Mouse (Mus musculus): ENCODE data around the gene Gpr176. TPM values are rescaled to one million over a fixed set of nuclear protein-coding genes. Genes with fewer than 3 reads are reported as not detected.

Gpr176 gene
- polyA plus RNA-seq (2011; ENCODE audit: insufficient read depth, insufficient read length, low read depth, missing spikeins): 0.17 and 0.39 TPM in 2 replicates

GRCm38 (mm10) chr2:118372901-118373571, at the start of gene Gpr176:
TSS of gene Gpr176 (minus strand) at chr2:118373419.
- Histone ChIP-seq H3K27ac (ENCODE audit: insufficient read depth, low read length) (no peak within 1 kb of the TSS), H3K9me3 (replicated peaks; ENCODE audit: control insufficient read depth, insufficient read depth, low read length, poor library complexity, severe bottlenecking) (no peaks in the 10 kb centered on the region)
- TF ChIP-seq POLR2A (IDR thresholded peaks at IDR 0.05; ENCODE audit: insufficient read depth, low read length) (no peak), CTCF (IDR thresholded peaks at IDR 0.05; ENCODE audit: low read depth, low read length) (no peak), EP300 (IDR thresholded peaks at IDR 0.05; ENCODE audit: insufficient read depth, low read depth, low read length) (no peak)

GRCm38 (mm10) chr2:118422385-118422784, 49.2 kb upstream of the Gpr176 start:
- Histone ChIP-seq H3K4me3 (ENCODE audit: low read depth, low read length) (no peak overlapping the region), H3K9me3 (replicated peaks; ENCODE audit: control insufficient read depth, insufficient read depth, low read length, poor library complexity, severe bottlenecking) (no peaks in the 10 kb centered on the region), H3K36me3 (ENCODE audit: control insufficient read depth, insufficient read depth, low read length, poor library complexity, severe bottlenecking) (0 out of 2 replicates have a peak, but pooled peaks cover 3% of the 10 kb centered on the region), H3K4me1 (ENCODE audit: control insufficient read depth, insufficient read depth, low read length) (no peaks in the 10 kb centered on the region), H3K9ac (ENCODE audit: low read depth, poor library complexity, severe bottlenecking) (no peak overlapping the region), H3K27me3 (ENCODE audit: control insufficient read depth, insufficient read depth, low read length, poor library complexity, severe bottlenecking) (no peaks in the 10 kb centered on the region), H3K27ac (ENCODE audit: insufficient read depth, low read length) (no peak overlapping the region)
- TF ChIP-seq POLR2A (IDR thresholded peaks at IDR 0.05; ENCODE audit: insufficient read depth, low read length): no peak
- no peak for TF ChIP-seq EP300 (IDR thresholded peaks at IDR 0.05; ENCODE audit: insufficient read depth, low read depth, low read length)
- TF ChIP-seq CTCF (IDR thresholded peaks at IDR 0.05; ENCODE audit: low read depth, low read length): no peak

More at GRCm38 (mm10) chr2:118372901-118373571, at the start of gene Gpr176:
- peak within 1 kb of the TSS; percentile 49 for H3K4me3 ChIP-seq (ENCODE audit: low read depth, low read length)
- H3K27me3 ChIP-seq (ENCODE audit: control insufficient read depth, insufficient read depth, low read length, poor library complexity, severe bottlenecking): no peaks in the 10 kb centered on the region; the same call in 1 of the 2 replicates
- no peaks in the 10 kb centered on the region for H3K4me1 ChIP-seq (ENCODE audit: control insufficient read depth, insufficient read depth, low read length)
- no peaks in the 10 kb centered on the region for H3K36me3 ChIP-seq (ENCODE audit: control insufficient read depth, insufficient read depth, low read length, poor library complexity, severe bottlenecking)
- peak within 1 kb of the TSS; percentile 45 for H3K9ac ChIP-seq (ENCODE audit: low read depth, poor library complexity, severe bottlenecking)

- Histone ChIP-seq H3K9me3 (replicated peaks; ENCODE audit: control insufficient read depth, insufficient read depth, low read length, poor library complexity, severe bottlenecking) (no peaks in the 10 kb centered on the region), H3K27ac (ENCODE audit: insufficient read depth, low read length) (no peak overlapping the region), H3K36me3 (ENCODE audit: control insufficient read depth, insufficient read depth, low read length, poor library complexity, severe bottlenecking) (0 out of 2 replicates have a peak, but pooled peaks cover 4% of the 10 kb centered on the region), H3K27me3 (ENCODE audit: control insufficient read depth, insufficient read depth, low read length, poor library complexity, severe bottlenecking) (no peaks in the 10 kb centered on the region), H3K4me3 (ENCODE audit: low read depth, low read length) (no peak overlapping the region), H3K9ac (ENCODE audit: low read depth, poor library complexity, severe bottlenecking) (no peak overlapping the region), H3K4me1 (ENCODE audit: control insufficient read depth, insufficient read depth, low read length) (no peaks in the 10 kb centered on the region)
- TF ChIP-seq EP300 (IDR thresholded peaks at IDR 0.05; ENCODE audit: insufficient read depth, low read depth, low read length): no peak
These were observed 48.7 kb upstream of the Gpr176 start for GRCm38 (mm10) chr2:118421951-118422350.

DNA sequence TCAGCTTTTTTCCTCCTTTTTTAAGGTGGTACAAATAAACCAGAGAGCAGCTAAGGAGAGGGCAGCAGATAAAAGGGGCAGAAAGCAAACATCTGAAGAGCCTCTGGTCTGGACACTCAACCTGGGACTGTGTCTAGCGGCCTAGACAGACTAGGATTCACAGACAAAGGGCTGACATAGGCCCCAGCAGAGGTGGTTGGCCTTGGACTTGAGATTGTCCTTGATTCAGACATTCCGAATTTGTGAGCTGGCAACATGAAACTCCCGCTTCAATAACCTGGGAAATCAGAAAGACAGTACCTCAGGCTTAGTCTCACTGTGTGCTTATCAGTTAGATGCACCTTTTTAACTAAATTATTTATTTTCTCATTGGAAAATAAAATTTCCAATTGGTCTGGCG, 44.9 kb upstream of the Gpr176 start:
- no peak overlapping the region for H3K4me3 ChIP-seq (ENCODE audit: low read depth, low read length)
- no peak overlapping the region for H3K27ac ChIP-seq (ENCODE audit: insufficient read depth, low read length)
- no peaks in the 10 kb centered on the region for H3K9me3 ChIP-seq (replicated peaks; ENCODE audit: control insufficient read depth, insufficient read depth, low read length, poor library complexity, severe bottlenecking)
- no peak overlapping the region for H3K9ac ChIP-seq (ENCODE audit: low read depth, poor library complexity, severe bottlenecking)
- H3K27me3 ChIP-seq (ENCODE audit: control insufficient read depth, insufficient read depth, low read length, poor library complexity, severe bottlenecking): no peaks in the 10 kb centered on the region
- H3K4me1 ChIP-seq (ENCODE audit: control insufficient read depth, insufficient read depth, low read length): no peaks in the 10 kb centered on the region
- TF ChIP-seq POLR2A (IDR thresholded peaks at IDR 0.05; ENCODE audit: insufficient read depth, low read length) (no peak), EP300 (IDR thresholded peaks at IDR 0.05; ENCODE audit: insufficient read depth, low read depth, low read length) (no peak), CTCF (IDR thresholded peaks at IDR 0.05; ENCODE audit: low read depth, low read length) (no peak)
- H3K36me3 ChIP-seq (ENCODE audit: control insufficient read depth, insufficient read depth, low read length, poor library complexity, severe bottlenecking): 0 out of 2 replicates have a peak, but pooled peaks cover 4% of the 10 kb centered on the region

GRCm38 (mm10) chr2:118415601-118416355, 42.6 kb upstream of the Gpr176 start:
- Histone ChIP-seq H3K36me3 (ENCODE audit: control insufficient read depth, insufficient read depth, low read length, poor library complexity, severe bottlenecking) (0 out of 2 replicates have a peak, but pooled peaks cover 4% of the 10 kb centered on the region), H3K27ac (ENCODE audit: insufficient read depth, low read length) (no peak overlapping the region), H3K4me3 (ENCODE audit: low read depth, low read length) (no peak overlapping the region), H3K9ac (ENCODE audit: low read depth, poor library complexity, severe bottlenecking) (no peak overlapping the region), H3K4me1 (ENCODE audit: control insufficient read depth, insufficient read depth, low read length) (no peaks in the 10 kb centered on the region), H3K9me3 (replicated peaks; ENCODE audit: control insufficient read depth, insufficient read depth, low read length, poor library complexity, severe bottlenecking) (no peaks in the 10 kb centered on the region), H3K27me3 (ENCODE audit: control insufficient read depth, insufficient read depth, low read length, poor library complexity, severe bottlenecking) (no peaks in the 10 kb centered on the region)
- TF ChIP-seq EP300 (IDR thresholded peaks at IDR 0.05; ENCODE audit: insufficient read depth, low read depth, low read length) (no peak), CTCF (IDR thresholded peaks at IDR 0.05; ENCODE audit: low read depth, low read length) (no peak), POLR2A (IDR thresholded peaks at IDR 0.05; ENCODE audit: insufficient read depth, low read length) (no peak)

- no peak overlapping the region for H3K4me3 ChIP-seq (ENCODE audit: low read depth, low read length)
- H3K9ac ChIP-seq (ENCODE audit: low read depth, poor library complexity, severe bottlenecking): no peak overlapping the region
- no peaks in the 10 kb centered on the region for H3K27me3 ChIP-seq (ENCODE audit: control insufficient read depth, insufficient read depth, low read length, poor library complexity, severe bottlenecking)
- no peaks in the 10 kb centered on the region for H3K9me3 ChIP-seq (replicated peaks; ENCODE audit: control insufficient read depth, insufficient read depth, low read length, poor library complexity, severe bottlenecking)
- H3K36me3 ChIP-seq (ENCODE audit: control insufficient read depth, insufficient read depth, low read length, poor library complexity, severe bottlenecking): 0 out of 2 replicates have a peak, but pooled peaks cover 4% of the 10 kb centered on the region
- H3K4me1 ChIP-seq (ENCODE audit: control insufficient read depth, insufficient read depth, low read length): no peaks in the 10 kb centered on the region
- no peak overlapping the region for H3K27ac ChIP-seq (ENCODE audit: insufficient read depth, low read length)
- TF ChIP-seq POLR2A (IDR thresholded peaks at IDR 0.05; ENCODE audit: insufficient read depth, low read length) (no peak), CTCF (IDR thresholded peaks at IDR 0.05; ENCODE audit: low read depth, low read length) (no peak), EP300 (IDR thresholded peaks at IDR 0.05; ENCODE audit: insufficient read depth, low read depth, low read length) (no peak)
These were observed 39.6 kb upstream of the Gpr176 start for GRCm38 (mm10) chr2:118412821-118413220.
